Mouse (Mus musculus): Measurements from ENCODE around the gene Helq. TPM values are rescaled to one million over a fixed set of nuclear protein-coding genes. Genes with fewer than 3 reads are reported as not detected.

Helq gene
- polyA plus RNA-seq (2015; fragmentation: Nextera tagmentation; extraction: Ambion mirVana): 21.7 and 25.7 TPM in 2 replicates

GRCm38 (mm10) chr5:100798165-100798860, at the start of gene Helq, which contains the start of gene Mrps18c:
Gene Helq, minus strand, starts transcription at chr5:100798598.
Gene Mrps18c, plus strand, starts transcription at chr5:100798627.
- no peaks in the 10 kb centered on the region for H3K27me3 ChIP-seq (replicated peaks; ENCODE audit: control insufficient read depth, insufficient read depth, low read length)
- H3K4me1 ChIP-seq (replicated peaks; ENCODE audit: control insufficient read depth, insufficient read depth, low read length): peaks cover 12% of the 10 kb centered on the region
- H3K9ac ChIP-seq (replicated peaks; ENCODE audit: low read depth, low read length): peak within 1 kb of the TSS; percentile 91
- ATAC-seq: peak; percentile 98
- under 1% methylated on average over 59 of the region's 67 CpGs for WGBS
- peaks cover 9% of the 10 kb centered on the region for H3K36me3 ChIP-seq (ENCODE audit: control insufficient read depth, insufficient read depth)
- no peaks in the 10 kb centered on the region for H3K9me3 ChIP-seq (ENCODE audit: control insufficient read depth, low read length)
- peak within 1 kb of the TSS; percentile 56 for H3K27ac ChIP-seq (ENCODE audit: low read length)
- peak within 1 kb of the TSS; percentile 89 for H3K4me2 ChIP-seq (ENCODE audit: low read length)
- peak within 1 kb of the TSS; percentile 92 for H3K4me3 ChIP-seq (replicated peaks; ENCODE audit: low read length)

- Histone ChIP-seq H3K4me2 (ENCODE audit: low read length) (peak overlapping the region; percentile 98; the same call in 1 of the 2 replicates), H3K27me3 (replicated peaks; ENCODE audit: control insufficient read depth, insufficient read depth, low read length) (peaks cover 23% of the 10 kb centered on the region), H3K4me3 (replicated peaks; ENCODE audit: low read length) (no peak overlapping the region), H3K4me1 (replicated peaks; ENCODE audit: control insufficient read depth, insufficient read depth, low read length) (peaks cover 15% of the 10 kb centered on the region), H3K36me3 (ENCODE audit: control insufficient read depth, insufficient read depth) (no peaks in the 10 kb centered on the region), H3K9ac (replicated peaks; ENCODE audit: low read depth, low read length) (no peak overlapping the region), H3K27ac (ENCODE audit: low read length) (no peak overlapping the region), H3K9me3 (ENCODE audit: control insufficient read depth, low read length) (no peaks in the 10 kb centered on the region)
- no peak for ATAC-seq
- WGBS: 17% methylated on average over 2 of the region's 2 CpGs
These were observed 48.7 kb upstream of the Helq start for GRCm38 (mm10) chr5:100847143-100847542.

DNA sequence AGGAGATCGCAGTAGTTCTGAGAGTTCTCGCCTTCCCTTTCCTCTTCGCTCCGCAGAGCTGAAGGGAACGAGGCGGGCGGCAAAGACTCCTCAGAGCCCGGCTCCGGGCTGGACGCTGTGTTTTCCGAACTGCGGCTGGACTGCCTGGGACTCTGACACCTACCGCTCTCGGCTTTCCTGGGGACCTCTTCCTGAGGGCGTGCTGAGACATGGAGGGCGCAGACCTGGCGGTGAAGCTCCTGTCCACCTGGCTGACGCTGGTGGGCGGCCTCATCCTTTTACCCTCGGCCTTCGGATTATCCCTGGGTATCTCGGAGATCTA, 48.2 kb upstream of the Helq start:
- no peak for ATAC-seq
- Histone ChIP-seq H3K9ac (replicated peaks; ENCODE audit: low read depth, low read length) (peak overlapping the region; percentile 61), H3K27ac (ENCODE audit: low read length) (no peak overlapping the region), H3K4me1 (replicated peaks; ENCODE audit: control insufficient read depth, insufficient read depth, low read length) (peaks cover 15% of the 10 kb centered on the region), H3K36me3 (ENCODE audit: control insufficient read depth, insufficient read depth) (no peaks in the 10 kb centered on the region), H3K4me2 (ENCODE audit: low read length) (peak overlapping the region; percentile 98), H3K27me3 (replicated peaks; ENCODE audit: control insufficient read depth, insufficient read depth, low read length) (peaks cover 23% of the 10 kb centered on the region), H3K9me3 (ENCODE audit: control insufficient read depth, low read length) (peaks cover 5% of the 10 kb centered on the region), H3K4me3 (replicated peaks; ENCODE audit: low read length) (peak overlapping the region; percentile 62)
- WGBS: 2% methylated on average over 22 of the region's 22 CpGs

- Histone ChIP-seq H3K9me3 (ENCODE audit: control insufficient read depth, low read length) (peaks cover 5% of the 10 kb centered on the region), H3K4me3 (replicated peaks; ENCODE audit: low read length) (peak overlapping the region; percentile 62), H3K36me3 (ENCODE audit: control insufficient read depth, insufficient read depth) (no peaks in the 10 kb centered on the region), H3K27ac (ENCODE audit: low read length) (no peak overlapping the region), H3K4me2 (ENCODE audit: low read length) (peak overlapping the region; percentile 98), H3K27me3 (replicated peaks; ENCODE audit: control insufficient read depth, insufficient read depth, low read length) (peaks cover 23% of the 10 kb centered on the region), H3K9ac (replicated peaks; ENCODE audit: low read depth, low read length) (peak overlapping the region; percentile 61), H3K4me1 (replicated peaks; ENCODE audit: control insufficient read depth, insufficient read depth, low read length) (peaks cover 15% of the 10 kb centered on the region)
- ATAC-seq: peak; percentile 66
- under 1% methylated on average over 52 of the region's 52 CpGs for WGBS
These were observed 47.6 kb upstream of the Helq start for GRCm38 (mm10) chr5:100845848-100846598.

DNA sequence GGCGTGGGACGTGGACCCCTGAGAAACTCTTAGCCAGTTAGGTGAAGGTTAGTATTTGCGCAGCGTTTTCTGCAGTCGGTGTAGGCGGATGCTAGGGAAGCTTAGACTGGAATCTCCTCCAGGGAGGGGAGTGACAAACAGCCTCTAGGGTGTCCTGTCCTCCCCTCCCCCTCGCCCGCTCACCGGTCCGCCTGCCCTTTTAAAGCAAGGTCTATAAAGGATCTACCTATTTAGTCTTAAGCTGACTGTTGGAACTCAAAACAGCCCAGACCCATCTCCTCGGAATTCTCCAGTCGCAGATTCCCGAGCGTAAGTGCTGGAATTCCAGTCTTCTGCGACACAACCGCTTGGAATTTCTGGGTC, 47.1 kb upstream of the Helq start, which contains the start of gene Gpat3:
Gpat3 (plus strand) TSS at position 229 of the 363 bp plus-strand sequence.
- no peak within 1 kb of the TSS for H3K27ac ChIP-seq (ENCODE audit: low read length)
- WGBS: under 1% methylated on average over 16 of the region's 16 CpGs
- H3K4me3 ChIP-seq (replicated peaks; ENCODE audit: low read length): peak within 1 kb of the TSS; percentile 62
- peak within 1 kb of the TSS; percentile 98 for H3K4me2 ChIP-seq (ENCODE audit: low read length)
- H3K36me3 ChIP-seq (ENCODE audit: control insufficient read depth, insufficient read depth): no peaks in the 10 kb centered on the region
- H3K9ac ChIP-seq (replicated peaks; ENCODE audit: low read depth, low read length): peak within 1 kb of the TSS; percentile 61
- H3K27me3 ChIP-seq (replicated peaks; ENCODE audit: control insufficient read depth, insufficient read depth, low read length): peaks cover 23% of the 10 kb centered on the region
- no peak for ATAC-seq
- peaks cover 5% of the 10 kb centered on the region for H3K9me3 ChIP-seq (ENCODE audit: control insufficient read depth, low read length)
- peaks cover 15% of the 10 kb centered on the region for H3K4me1 ChIP-seq (replicated peaks; ENCODE audit: control insufficient read depth, insufficient read depth, low read length)

DNA sequence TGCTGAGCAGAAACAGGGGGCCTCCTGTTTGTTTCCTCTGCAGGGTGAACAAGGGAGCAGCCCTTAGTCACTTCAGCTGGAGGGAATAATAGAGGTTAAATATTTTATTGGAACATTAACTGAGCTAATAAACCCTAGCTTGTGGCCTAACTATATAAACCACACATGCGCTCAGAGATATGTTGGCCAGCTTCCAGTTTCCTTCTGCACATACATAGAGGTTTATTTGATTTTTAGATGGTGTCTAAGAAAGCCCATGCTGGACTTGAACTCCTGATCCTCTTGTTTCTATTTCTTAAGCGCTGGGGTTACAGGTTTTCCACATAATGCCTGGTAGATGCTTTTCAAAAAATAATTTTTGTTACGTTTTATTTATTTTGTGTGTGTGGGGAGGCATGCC, 46.1 kb upstream of the Helq start:
- Histone ChIP-seq H3K4me1 (replicated peaks; ENCODE audit: control insufficient read depth, insufficient read depth, low read length) (peaks cover 15% of the 10 kb centered on the region), H3K9ac (replicated peaks; ENCODE audit: low read depth, low read length) (no peak overlapping the region), H3K27me3 (replicated peaks; ENCODE audit: control insufficient read depth, insufficient read depth, low read length) (peaks cover 23% of the 10 kb centered on the region), H3K4me2 (ENCODE audit: low read length) (no peak overlapping the region), H3K9me3 (ENCODE audit: control insufficient read depth, low read length) (peaks cover 5% of the 10 kb centered on the region), H3K27ac (ENCODE audit: low read length) (no peak overlapping the region), H3K4me3 (replicated peaks; ENCODE audit: low read length) (no peak overlapping the region), H3K36me3 (ENCODE audit: control insufficient read depth, insufficient read depth) (no peaks in the 10 kb centered on the region)
- ATAC-seq: no peak
- 55% methylated on average over 3 of the region's 3 CpGs for WGBS

DNA sequence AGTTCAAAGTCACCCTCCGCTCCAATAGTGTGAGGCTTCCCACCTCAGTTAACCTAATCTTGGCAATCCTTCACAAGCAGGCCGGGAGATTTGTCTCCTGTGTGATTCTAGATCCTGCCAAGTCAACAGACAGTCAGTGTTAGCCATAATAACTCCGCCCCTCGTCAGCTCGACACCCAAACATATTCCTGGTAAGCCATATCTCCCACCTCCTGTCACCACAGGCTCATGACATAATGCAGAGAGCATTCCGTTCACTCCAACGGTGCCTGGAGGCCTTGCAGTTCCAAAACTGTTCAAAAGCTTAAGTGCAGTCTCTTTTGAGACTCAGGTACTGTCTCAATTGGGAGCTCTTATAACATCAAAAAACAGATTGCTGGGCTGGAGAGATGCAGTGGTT, 39.5 kb upstream of the Helq start:
- Histone ChIP-seq H3K4me2 (ENCODE audit: low read length) (no peak overlapping the region), H3K4me3 (replicated peaks; ENCODE audit: low read length) (no peak overlapping the region), H3K27ac (ENCODE audit: low read length) (no peak overlapping the region), H3K9me3 (ENCODE audit: control insufficient read depth, low read length) (peaks cover 5% of the 10 kb centered on the region), H3K36me3 (ENCODE audit: control insufficient read depth, insufficient read depth) (no peaks in the 10 kb centered on the region), H3K9ac (replicated peaks; ENCODE audit: low read depth, low read length) (no peak overlapping the region), H3K4me1 (replicated peaks; ENCODE audit: control insufficient read depth, insufficient read depth, low read length) (no peaks in the 10 kb centered on the region), H3K27me3 (replicated peaks; ENCODE audit: control insufficient read depth, insufficient read depth, low read length) (no peaks in the 10 kb centered on the region)
- 78% methylated on average over 7 of the region's 7 CpGs for WGBS
- ATAC-seq: no peak

DNA sequence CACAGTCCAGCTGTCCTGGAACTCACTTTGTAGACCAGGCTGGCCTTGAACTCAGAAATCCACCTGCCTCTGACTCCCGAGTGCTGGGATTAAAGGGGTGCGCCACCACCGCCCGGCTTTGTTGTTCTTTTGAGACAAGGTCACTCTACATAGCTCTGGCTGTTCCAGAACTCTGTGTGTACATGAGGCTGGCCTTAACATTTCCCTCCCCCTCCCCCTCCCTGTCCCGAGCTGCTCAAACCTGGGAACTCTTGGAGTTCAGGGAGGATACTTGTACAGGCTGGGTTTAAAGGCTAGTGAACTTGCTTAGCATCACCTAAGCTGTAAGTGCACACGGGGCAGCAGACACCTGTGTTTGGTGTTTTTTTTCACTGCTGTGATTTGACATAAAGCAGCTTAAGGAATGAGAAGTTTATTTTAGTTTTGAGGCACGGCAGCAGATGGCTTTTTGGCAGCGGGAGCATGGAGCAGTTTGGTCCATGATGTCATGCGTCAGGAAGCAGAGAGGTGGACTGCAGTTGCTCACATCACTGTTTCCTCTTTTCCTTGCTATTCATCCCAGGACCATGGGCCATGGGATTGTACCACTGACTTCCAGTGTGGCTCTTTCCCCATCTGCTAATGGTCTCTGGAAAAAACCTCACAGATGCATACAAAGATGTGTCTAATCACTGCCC, 37.6 kb upstream of the Helq start:
- H3K4me2 ChIP-seq (ENCODE audit: low read length): no peak overlapping the region
- no peak for ATAC-seq
- H3K9ac ChIP-seq (replicated peaks; ENCODE audit: low read depth, low read length): no peak overlapping the region
- H3K9me3 ChIP-seq (ENCODE audit: control insufficient read depth, low read length): no peaks in the 10 kb centered on the region
- H3K4me1 ChIP-seq (replicated peaks; ENCODE audit: control insufficient read depth, insufficient read depth, low read length): no peaks in the 10 kb centered on the region
- no peak overlapping the region for H3K27ac ChIP-seq (ENCODE audit: low read length)
- H3K36me3 ChIP-seq (ENCODE audit: control insufficient read depth, insufficient read depth): no peaks in the 10 kb centered on the region
- WGBS: 69% methylated on average over 9 of the region's 9 CpGs
- no peak overlapping the region for H3K4me3 ChIP-seq (replicated peaks; ENCODE audit: low read length)
- no peaks in the 10 kb centered on the region for H3K27me3 ChIP-seq (replicated peaks; ENCODE audit: control insufficient read depth, insufficient read depth, low read length)

GRCm38 (mm10) chr5:100833841-100834240, 35.4 kb upstream of the Helq start:
- no peaks in the 10 kb centered on the region for H3K9me3 ChIP-seq (ENCODE audit: control insufficient read depth, low read length)
- H3K9ac ChIP-seq (replicated peaks; ENCODE audit: low read depth, low read length): no peak overlapping the region
- no peaks in the 10 kb centered on the region for H3K4me1 ChIP-seq (replicated peaks; ENCODE audit: control insufficient read depth, insufficient read depth, low read length)
- WGBS: 78% methylated on average over 2 of the region's 2 CpGs
- no peak overlapping the region for H3K4me2 ChIP-seq (ENCODE audit: low read length)
- H3K36me3 ChIP-seq (ENCODE audit: control insufficient read depth, insufficient read depth): no peaks in the 10 kb centered on the region
- H3K27ac ChIP-seq (ENCODE audit: low read length): no peak overlapping the region
- no peak for ATAC-seq
- no peak overlapping the region for H3K4me3 ChIP-seq (replicated peaks; ENCODE audit: low read length)
- no peaks in the 10 kb centered on the region for H3K27me3 ChIP-seq (replicated peaks; ENCODE audit: control insufficient read depth, insufficient read depth, low read length)
